Mouse (Mus musculus) E14TG2a.4 (cell line): ENCODE data around the gene Coa7.

Experiments
- H3K27me3 ChIP-seq: 2 replicates; pipeline ENCODE4 v1.6.1; 2014; ENCODE audit warnings: low read length, control low read depth; ENCODE audit not compliant: insufficient read depth
- H3K36me3 ChIP-seq: 2 replicates; pipeline ENCODE4 v1.6.1; 2014; ENCODE audit warnings: low read length, control low read depth; ENCODE audit not compliant: insufficient read depth
- H3K4me1 ChIP-seq: replicated peaks from 2 replicates; pipeline ENCODE4 v1.6.1; 2014; ENCODE audit warnings: low read depth, low read length, control low read depth
- H3K4me3 ChIP-seq: replicated peaks from 2 replicates; pipeline ENCODE4 v1.5.1; 2014; ENCODE audit warnings: mild to moderate bottlenecking, low read length
- H3K9me3 ChIP-seq: 2 replicates; pipeline ENCODE4 v1.6.1; 2014; ENCODE audit warnings: low read length, control low read depth
- CTCF ChIP-seq: conservative IDR thresholded peaks from 2 replicates; pipeline ENCODE4 v1.5.1; 2014; ENCODE audit warnings: low read length
- NANOG ChIP-seq: IDR thresholded peaks from 2 replicates; pipeline ENCODE4 v1.6.1; 2014; ENCODE audit warnings: borderline replicate concordance, low read length, mixed read lengths
- POU5F1 ChIP-seq: IDR thresholded peaks from 2 replicates; pipeline ENCODE4 v1.6.1; 2014; ENCODE audit warnings: low read length, borderline replicate concordance

Gene Coa7

GRCm38 (mm10) chr4:108318649-108319615, 9.0 kb upstream of the Coa7 start:
- Histone ChIP-seq H3K27me3 (no peaks in the 10 kb centered on the region), H3K9me3 (peaks cover 13% of the 10 kb centered on the region), H3K36me3 (no peaks in the 10 kb centered on the region), H3K4me1 (peaks cover 33% of the 10 kb centered on the region), H3K4me3 (no peak overlapping the region)
- TF ChIP-seq NANOG, result peak; percentile 51; the same call in 1 of the 2 replicates
- TF ChIP-seq POU5F1, result no peak

GRCm38 (mm10) chr4:108319747-108320146, 8.2 kb upstream of the Coa7 start:
- Histone ChIP-seq H3K9me3 (peaks cover 13% of the 10 kb centered on the region), H3K4me1 (peaks cover 33% of the 10 kb centered on the region), H3K36me3 (no peaks in the 10 kb centered on the region), H3K4me3 (no peak overlapping the region), H3K27me3 (no peaks in the 10 kb centered on the region)
- TF ChIP-seq CTCF (peak; percentile 91), NANOG (no peak), POU5F1 (no peak)

DNA sequence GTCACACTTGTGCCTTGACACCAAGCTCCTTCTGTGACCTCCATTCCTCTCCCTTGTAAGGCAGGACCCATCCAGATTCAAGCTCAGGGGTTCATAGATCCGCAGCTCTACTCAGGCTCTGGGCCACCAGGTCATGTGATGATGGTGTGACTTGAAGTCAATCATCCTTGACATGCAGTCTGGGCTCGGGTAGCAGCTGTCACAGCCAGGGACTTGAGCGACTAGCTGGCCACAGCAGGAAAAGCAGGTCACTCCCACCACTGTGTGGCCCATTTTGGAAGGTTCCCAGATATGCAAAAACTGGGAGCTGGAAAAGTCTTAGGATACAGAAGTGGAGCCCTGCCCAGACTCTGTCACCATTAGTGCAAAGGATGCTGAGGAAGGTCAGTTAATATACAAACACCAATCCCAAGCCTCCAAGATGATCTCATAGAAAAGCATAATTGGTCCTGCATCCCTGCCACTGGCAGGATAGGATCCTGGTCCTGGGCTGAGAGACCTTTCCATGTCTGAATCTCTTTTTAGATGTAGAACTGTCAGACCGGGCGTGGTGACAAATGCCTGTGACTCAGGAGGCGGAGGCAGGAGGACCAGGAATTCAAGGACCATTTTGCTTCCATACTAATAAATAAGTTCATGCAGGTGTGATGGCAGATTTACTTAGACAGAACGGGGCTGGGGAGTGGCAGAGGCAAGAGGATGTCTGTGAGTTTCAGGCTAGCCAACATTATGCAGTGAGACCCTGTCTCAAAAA, 7.1 kb upstream of the Coa7 start:
- H3K36me3 ChIP-seq, result no peaks in the 10 kb centered on the region
- no peaks in the 10 kb centered on the region for H3K27me3 ChIP-seq
- peaks cover 29% of the 10 kb centered on the region for H3K4me1 ChIP-seq
- peaks cover 13% of the 10 kb centered on the region for H3K9me3 ChIP-seq
- TF ChIP-seq POU5F1 (no peak), CTCF (no peak), NANOG (no peak)
- no peak overlapping the region for H3K4me3 ChIP-seq

DNA sequence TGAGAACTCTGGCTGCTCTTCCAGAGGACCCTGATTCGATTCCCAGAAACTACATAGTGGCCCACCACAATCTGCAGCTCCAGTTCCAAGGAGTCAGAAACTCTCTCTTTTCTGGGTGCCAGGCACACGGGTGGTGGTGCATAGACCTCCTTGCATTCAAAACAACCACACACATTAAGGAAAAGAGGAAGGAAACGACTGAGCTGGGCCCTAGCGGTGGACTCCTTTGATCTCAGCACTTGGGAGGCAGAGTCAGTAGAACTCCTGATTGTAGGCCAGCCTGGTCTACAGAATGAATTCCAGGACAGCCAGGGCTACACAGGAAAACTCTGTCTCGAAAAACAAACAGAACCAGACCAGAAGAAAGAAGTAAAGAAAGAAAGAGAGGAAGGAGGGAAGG, 4.4 kb upstream of the Coa7 start:
- H3K4me3 ChIP-seq, result no peak overlapping the region
- H3K36me3 ChIP-seq, result no peaks in the 10 kb centered on the region
- H3K9me3 ChIP-seq, result peaks cover 13% of the 10 kb centered on the region
- H3K27me3 ChIP-seq, result no peaks in the 10 kb centered on the region
- H3K4me1 ChIP-seq, result peaks cover 31% of the 10 kb centered on the region
- no peak for TF ChIP-seq NANOG
- TF ChIP-seq POU5F1, result no peak
- TF ChIP-seq CTCF, result no peak

DNA sequence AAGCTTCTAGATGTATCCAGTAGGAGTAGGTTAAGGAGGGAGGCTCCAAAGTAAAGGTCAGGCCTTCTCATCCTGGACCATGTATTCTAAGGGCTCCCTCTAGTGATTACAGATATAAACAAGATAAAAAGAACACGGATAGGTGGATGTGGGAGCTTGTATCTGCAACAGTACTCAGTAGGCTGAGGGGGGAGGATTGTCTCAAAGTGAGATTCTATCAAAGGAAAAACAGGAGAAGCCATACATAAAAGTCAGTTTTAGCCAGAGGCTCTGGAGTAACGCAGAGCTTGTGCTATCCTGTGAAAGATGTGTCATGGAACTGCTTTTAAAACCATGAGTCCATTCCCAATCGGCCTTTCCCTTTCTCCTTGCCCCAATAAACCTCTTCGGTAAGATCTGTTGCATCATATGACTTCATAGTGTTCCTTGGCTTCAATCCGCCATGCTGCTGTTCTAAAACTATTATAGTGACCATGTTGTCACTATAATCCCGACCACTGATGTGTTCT, 815 bp upstream of the Coa7 start:
- Histone ChIP-seq H3K36me3 (peaks cover 26% of the 10 kb centered on the region), H3K4me3 (peak overlapping the region; percentile 89)
- TF ChIP-seq POU5F1 (no peak), CTCF (no peak; the same call in 1 of the 2 replicates), NANOG (no peak)

GRCm38 (mm10) chr4:108329840-108330239, 1.9 kb downstream of the Coa7 start:
- Histone ChIP-seq H3K4me3 (0 out of 2 replicates have a peak overlapping the region, but pooled peaks have one; percentile 10), H3K4me1 (peaks cover 69% of the 10 kb centered on the region), H3K27me3 (no peaks in the 10 kb centered on the region), H3K36me3 (peaks cover 42% of the 10 kb centered on the region), H3K9me3 (no peaks in the 10 kb centered on the region)
- TF ChIP-seq NANOG (no peak), CTCF (no peak), POU5F1 (no peak)

More for the DNA sequence above, 815 bp upstream of the Coa7 start:
- Histone ChIP-seq H3K27me3 (no peaks in the 10 kb centered on the region), H3K4me1 (peaks cover 48% of the 10 kb centered on the region), H3K9me3 (no peaks in the 10 kb centered on the region)

GRCm38 (mm10) chr4:108332041-108332440, 4.1 kb downstream of the Coa7 start:
- Histone ChIP-seq H3K36me3 (peaks cover 63% of the 10 kb centered on the region), H3K4me3 (no peak overlapping the region), H3K27me3 (no peaks in the 10 kb centered on the region), H3K4me1 (peaks cover 85% of the 10 kb centered on the region), H3K9me3 (no peaks in the 10 kb centered on the region)
- no peak for TF ChIP-seq NANOG
- no peak for TF ChIP-seq POU5F1
- TF ChIP-seq CTCF, result no peak

GRCm38 (mm10) chr4:108335413-108335812, 7.5 kb downstream of the Coa7 start:
- H3K27me3 ChIP-seq, result no peaks in the 10 kb centered on the region
- TF ChIP-seq NANOG (no peak), POU5F1 (no peak), CTCF (no peak)
- peaks cover 92% of the 10 kb centered on the region for H3K4me1 ChIP-seq
- H3K4me3 ChIP-seq, result no peak overlapping the region
- H3K36me3 ChIP-seq, result peaks cover 79% of the 10 kb centered on the region
- no peaks in the 10 kb centered on the region for H3K9me3 ChIP-seq
